Mouse (Mus musculus) ES-Bruce4 (cell line): ENCODE measurements around the gene Tfeb.

Experiments used
- CTCF ChIP-seq: IDR thresholded peaks from one replicate; pipeline ENCODE4 v1.8.1; 2011; ENCODE audit warnings: low read depth, low read length
- POLR2A ChIP-seq: IDR thresholded peaks from one replicate; pipeline ENCODE4 v1.8.1; 2011; ENCODE audit warnings: low read length; ENCODE audit not compliant: insufficient read depth

- TF ChIP-seq CTCF (no peak), POLR2A (no peak)
These were observed 25.2 kb downstream of the Tfeb start for GRCm38 (mm10) chr17:47762028-47762427.
